Mouse (Mus musculus) kidney, embryonic 14.5 days (tissue): ENCODE results near the gene Usp18. TPM values are rescaled to one million over a fixed set of nuclear protein-coding genes. Genes with fewer than 3 reads are reported as not detected.

Source experiments
- ATAC-seq: fragments of 200-750 bp; cut with Nextera tagmentation; 2 replicates; pipeline ENCODE4 v1.8.0; 2017; ENCODE audit warnings: moderate number of reproducible peaks, mild to moderate bottlenecking, moderate TSS enrichment, moderate library complexity; ENCODE audit not compliant: low FRiP score, low TSS enrichment
- H3K27ac ChIP-seq: fragments of 300-500 bp; sonication (generic); 2 replicates; pipeline ENCODE4 v1.5.1; 2014; ENCODE audit warnings: low read depth, mild to moderate bottlenecking, low read length, moderate library complexity, mixed read lengths
- H3K27me3 ChIP-seq: fragments of 300-500 bp; sonication (generic); 2 replicates; pipeline ENCODE4 v1.6.1; 2014; ENCODE audit warnings: mild to moderate bottlenecking, low read length; ENCODE audit not compliant: control insufficient read depth, insufficient read depth
- H3K36me3 ChIP-seq: fragments of 300-500 bp; sonication (generic); 2 replicates; pipeline ENCODE4 v1.6.1; 2014; ENCODE audit warnings: low read length, mixed read lengths; ENCODE audit not compliant: control insufficient read depth, insufficient read depth
- H3K4me1 ChIP-seq: fragments of 300-500 bp; sonication (generic); 2 replicates; pipeline ENCODE4 v1.6.1; 2014; ENCODE audit warnings: low read length, mixed read lengths; ENCODE audit not compliant: control insufficient read depth, insufficient read depth
- H3K4me2 ChIP-seq: fragments of 300-500 bp; sonication (generic); replicated peaks from 2 replicates; pipeline ENCODE4 v1.6.1; 2014; ENCODE audit warnings: low read depth, mild to moderate bottlenecking, low read length
- H3K4me3 ChIP-seq: fragments of 300-500 bp; sonication (generic); 2 replicates; pipeline ENCODE4 v1.5.1; 2014; ENCODE audit warnings: mild to moderate bottlenecking, low read length
- H3K9ac ChIP-seq: fragments of 300-500 bp; sonication (generic); 2 replicates; pipeline ENCODE4 v1.6.1; 2014; ENCODE audit warnings: low read depth, mild to moderate bottlenecking, low read length, moderate library complexity
- H3K9me3 ChIP-seq: fragments of 300-500 bp; sonication (generic); 2 replicates; pipeline ENCODE4 v1.6.1; 2016; ENCODE audit warnings: low read length; ENCODE audit not compliant: control insufficient read depth
- WGBS: fragments of 180-500 bp; shearing (Covaris S2); extraction: QIAGEN DNeasy Blood & Tissue Kit; methylation state at CpG from one replicate; pipeline ENCODE4 v1.1.7; 2014; 5-methylcytosine and 5-hydroxymethylcytosine counted together
- polyA plus RNA-seq: library from polyadenylated mRNA; unstranded; fragments of >200 nt; fragmentation: Nextera tagmentation; extraction: Ambion mirVana; gene quantifications from 2 replicates; pipeline ENCODE4 v1.2.1, GENCODE M21; 2014

Usp18 gene
- 1.6 and 1.8 TPM in 2 replicates for polyA plus RNA-seq

DNA sequence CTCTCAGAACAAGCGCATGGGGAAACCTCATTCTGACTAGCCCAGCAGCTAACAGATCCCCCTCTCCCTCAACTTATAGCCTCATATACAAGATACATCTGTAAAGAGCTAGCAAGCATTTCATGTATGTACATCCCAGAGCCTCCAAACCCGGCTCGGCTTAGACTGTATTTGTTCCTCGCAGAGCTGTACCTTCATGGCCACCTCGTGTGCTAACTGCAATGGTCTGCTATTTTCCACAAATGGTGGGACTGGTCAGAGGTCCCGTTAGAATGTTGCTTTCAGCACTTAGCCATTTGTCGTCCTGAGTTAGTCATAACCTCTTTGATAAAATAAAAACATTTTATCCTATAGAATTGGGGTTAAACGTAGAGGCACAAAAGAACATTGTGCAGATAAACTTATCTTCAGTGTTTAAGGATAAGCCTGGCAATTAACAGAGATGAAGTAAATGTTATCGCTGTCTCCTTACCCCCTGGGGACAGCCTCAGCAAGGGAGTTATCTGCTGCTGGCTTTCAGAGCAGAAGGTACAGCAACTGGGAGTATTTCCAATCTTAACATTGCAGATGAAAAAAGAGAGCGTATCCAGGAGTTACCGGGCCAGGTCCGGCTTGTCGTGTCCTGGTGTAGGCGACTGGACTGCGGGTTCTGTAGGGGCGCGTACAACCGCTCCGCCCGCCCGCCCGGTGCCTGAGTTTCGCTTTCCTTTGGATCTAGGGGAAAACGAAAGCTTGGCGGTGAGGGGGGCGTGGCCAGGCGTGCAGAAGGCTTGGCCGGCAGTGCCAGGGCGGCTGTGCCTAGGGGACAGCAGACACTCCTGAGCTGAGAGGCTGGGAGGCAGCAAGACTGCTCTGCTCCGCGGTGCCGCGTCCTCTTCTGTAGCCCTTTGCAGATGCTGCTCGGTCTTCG is at the start of gene Usp18:
Usp18 (plus strand) TSS at position 780 of the 910 bp plus-strand sequence.
- ATAC-seq = peak; percentile 94
- 7% methylated on average over 35 of the region's 35 CpGs for WGBS

DNA sequence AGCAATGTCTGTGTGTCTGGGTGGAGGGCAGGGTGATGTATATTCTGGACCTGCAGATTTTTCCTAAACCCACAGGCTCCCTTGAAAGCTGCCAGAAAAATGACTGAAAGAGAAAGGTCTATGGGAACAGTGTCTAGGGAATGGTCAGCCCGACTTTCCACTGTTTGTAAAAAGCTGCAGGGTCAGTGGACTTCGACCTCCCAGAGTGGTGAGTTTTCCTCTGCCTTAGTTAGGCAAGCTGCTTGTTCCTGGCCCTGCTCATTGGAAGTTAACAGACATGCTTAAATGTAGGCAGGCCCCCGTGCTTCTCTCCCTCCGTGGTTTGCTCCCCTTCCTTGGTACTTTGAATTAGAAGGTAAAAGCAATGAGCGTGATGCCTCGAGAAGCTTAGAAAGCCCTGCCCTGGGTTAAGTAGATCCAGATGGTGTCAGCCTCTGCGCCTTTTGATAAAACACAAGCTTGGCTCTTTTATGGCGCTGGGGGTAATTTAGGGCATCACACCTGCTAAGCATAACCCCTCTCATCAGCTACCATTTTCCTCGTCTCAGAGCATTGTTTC is 47.8 kb upstream of the Usp18 start:
- H3K4me1 ChIP-seq = no peaks in the 10 kb centered on the region
- no peak overlapping the region for H3K4me3 ChIP-seq
- H3K27me3 ChIP-seq = no peaks in the 10 kb centered on the region
- no peak overlapping the region for H3K9ac ChIP-seq
- 0 out of 2 replicates have a peak, but pooled peaks cover 2% of the 10 kb centered on the region for H3K36me3 ChIP-seq
- H3K27ac ChIP-seq = no peak overlapping the region
- no peak for ATAC-seq
- WGBS = 34% methylated on average over 9 of the region's 9 CpGs
- H3K9me3 ChIP-seq = no peaks in the 10 kb centered on the region
- H3K4me2 ChIP-seq = no peak overlapping the region

More for the DNA sequence above, at the start of gene Usp18:
- no peaks in the 10 kb centered on the region for H3K36me3 ChIP-seq
- H3K9ac ChIP-seq = peak within 1 kb of the TSS; percentile 52
- peak within 1 kb of the TSS; percentile 57 for H3K4me3 ChIP-seq
- peaks cover 15% of the 10 kb centered on the region; the same call in 1 of the 2 replicates for H3K27me3 ChIP-seq
- H3K9me3 ChIP-seq = no peaks in the 10 kb centered on the region
- H3K4me1 ChIP-seq = 0 out of 2 replicates have a peak, but pooled peaks cover 3% of the 10 kb centered on the region
- no peak within 1 kb of the TSS for H3K27ac ChIP-seq
- H3K4me2 ChIP-seq = peak within 1 kb of the TSS; percentile 67

DNA sequence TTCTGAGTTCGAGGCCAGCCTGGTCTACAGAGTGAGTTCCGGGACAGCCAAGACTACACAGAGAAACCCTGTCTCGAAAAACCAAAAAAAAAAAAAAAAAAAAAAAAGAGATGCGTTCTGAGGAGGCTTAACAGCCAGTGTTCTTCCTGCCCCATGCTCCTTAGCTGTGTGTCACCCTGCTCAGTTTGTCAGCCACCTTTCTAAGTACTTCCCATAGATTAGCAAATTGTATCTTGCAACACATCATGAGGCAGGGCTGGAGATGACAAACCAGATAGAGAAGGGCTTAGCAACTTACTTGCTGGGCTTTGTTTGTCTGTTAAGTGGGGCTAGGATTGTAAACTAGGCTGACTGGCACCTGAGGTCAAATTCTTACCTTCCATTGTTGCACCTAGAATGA is 45.2 kb upstream of the Usp18 start:
- Histone ChIP-seq H3K36me3 (no peaks in the 10 kb centered on the region; the same call in 1 of the 2 replicates), H3K4me2 (no peak overlapping the region), H3K4me1 (no peaks in the 10 kb centered on the region), H3K27ac (no peak overlapping the region), H3K9ac (no peak overlapping the region), H3K4me3 (no peak overlapping the region), H3K27me3 (no peaks in the 10 kb centered on the region), H3K9me3 (no peaks in the 10 kb centered on the region)
- no peak for ATAC-seq
- 88% methylated on average over 3 of the region's 4 CpGs for WGBS

DNA sequence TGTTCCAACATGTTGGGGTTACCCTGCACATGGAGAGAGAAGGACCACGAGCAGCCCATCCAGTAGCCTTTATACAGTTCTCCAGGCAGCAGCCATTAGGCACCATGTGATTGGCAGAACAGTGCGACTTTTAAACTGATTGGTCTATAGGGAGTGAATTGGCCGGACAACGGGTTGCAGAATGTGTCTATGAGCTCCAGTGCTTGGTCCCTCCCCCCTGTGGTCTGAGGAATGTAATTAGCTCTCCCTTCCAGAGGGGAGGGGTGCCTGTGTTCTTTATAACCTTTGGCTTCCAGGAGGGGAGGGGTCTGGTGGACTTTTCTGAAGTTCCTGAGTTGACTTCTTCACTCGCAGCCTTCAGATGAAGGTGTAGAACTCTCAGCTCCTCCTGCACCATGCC is 43.7 kb upstream of the Usp18 start:
- Histone ChIP-seq H3K4me3 (no peak overlapping the region), H3K27ac (no peak overlapping the region)
- WGBS = 56% methylated on average over 5 of the region's 5 CpGs

DNA sequence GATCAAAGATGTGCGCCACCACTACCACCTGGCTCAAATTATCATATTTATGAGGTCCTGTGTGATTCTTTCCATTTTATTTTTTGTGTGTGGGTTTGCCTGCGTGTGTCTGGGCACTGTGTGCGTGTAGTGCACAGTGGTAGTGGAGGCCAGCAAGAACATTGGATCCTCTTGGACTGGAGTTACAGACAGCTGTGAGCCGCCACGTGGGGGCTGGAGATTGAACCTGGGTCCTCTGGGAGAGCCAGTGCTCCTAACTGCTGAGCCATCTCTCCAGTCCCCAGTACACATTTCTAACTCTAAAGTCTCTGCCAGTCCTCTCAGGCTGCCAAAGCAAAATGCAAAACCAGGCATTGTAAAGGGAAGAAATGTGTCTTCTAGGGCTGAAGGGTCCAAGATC is 39.2 kb upstream of the Usp18 start:
- H3K4me1 ChIP-seq = peaks cover 8% of the 10 kb centered on the region; the same call in 1 of the 2 replicates
- no peak overlapping the region for H3K27ac ChIP-seq
- H3K4me2 ChIP-seq = no peak overlapping the region
- WGBS = 85% methylated on average over 5 of the region's 5 CpGs
- H3K9ac ChIP-seq = no peak overlapping the region
- no peaks in the 10 kb centered on the region for H3K9me3 ChIP-seq
- H3K36me3 ChIP-seq = no peaks in the 10 kb centered on the region; the same call in 1 of the 2 replicates
- no peak overlapping the region for H3K4me3 ChIP-seq
- H3K27me3 ChIP-seq = peaks cover 15% of the 10 kb centered on the region
- ATAC-seq = no peak

More for the DNA sequence above, 43.7 kb upstream of the Usp18 start:
- no peaks in the 10 kb centered on the region for H3K9me3 ChIP-seq
- H3K4me2 ChIP-seq = no peak overlapping the region
- no peaks in the 10 kb centered on the region for H3K27me3 ChIP-seq
- H3K36me3 ChIP-seq = no peaks in the 10 kb centered on the region; the same call in 1 of the 2 replicates
- no peak for ATAC-seq
- no peaks in the 10 kb centered on the region for H3K4me1 ChIP-seq
- no peak overlapping the region for H3K9ac ChIP-seq

DNA sequence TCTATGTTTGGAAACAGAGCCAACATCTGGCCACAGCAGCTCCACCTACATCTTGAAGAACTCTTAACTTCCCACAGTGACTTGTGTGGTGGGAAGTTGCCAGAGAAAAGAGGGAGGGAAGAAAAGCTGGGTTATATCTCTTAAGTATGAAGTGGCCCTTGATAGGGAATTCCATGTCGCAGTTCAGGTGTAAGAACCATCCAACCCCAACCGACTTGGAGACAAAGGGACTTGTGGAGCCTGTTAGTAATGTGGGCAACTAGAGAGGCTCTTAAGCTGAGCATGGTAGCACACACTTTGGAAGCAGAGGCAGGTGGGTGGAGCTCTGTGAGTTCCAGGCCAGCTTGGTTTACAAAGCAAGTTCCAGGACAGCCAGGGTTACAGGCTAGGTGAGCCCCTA is 36.1 kb upstream of the Usp18 start:
- Histone ChIP-seq H3K4me1 (peaks cover 14% of the 10 kb centered on the region; the same call in 1 of the 2 replicates), H3K9ac (no peak overlapping the region), H3K4me2 (no peak overlapping the region), H3K9me3 (no peaks in the 10 kb centered on the region), H3K27ac (no peak overlapping the region), H3K36me3 (no peaks in the 10 kb centered on the region; the same call in 1 of the 2 replicates), H3K27me3 (peaks cover 17% of the 10 kb centered on the region), H3K4me3 (no peak overlapping the region)
- ATAC-seq = no peak
- 87% methylated on average over 2 of the region's 2 CpGs for WGBS

DNA sequence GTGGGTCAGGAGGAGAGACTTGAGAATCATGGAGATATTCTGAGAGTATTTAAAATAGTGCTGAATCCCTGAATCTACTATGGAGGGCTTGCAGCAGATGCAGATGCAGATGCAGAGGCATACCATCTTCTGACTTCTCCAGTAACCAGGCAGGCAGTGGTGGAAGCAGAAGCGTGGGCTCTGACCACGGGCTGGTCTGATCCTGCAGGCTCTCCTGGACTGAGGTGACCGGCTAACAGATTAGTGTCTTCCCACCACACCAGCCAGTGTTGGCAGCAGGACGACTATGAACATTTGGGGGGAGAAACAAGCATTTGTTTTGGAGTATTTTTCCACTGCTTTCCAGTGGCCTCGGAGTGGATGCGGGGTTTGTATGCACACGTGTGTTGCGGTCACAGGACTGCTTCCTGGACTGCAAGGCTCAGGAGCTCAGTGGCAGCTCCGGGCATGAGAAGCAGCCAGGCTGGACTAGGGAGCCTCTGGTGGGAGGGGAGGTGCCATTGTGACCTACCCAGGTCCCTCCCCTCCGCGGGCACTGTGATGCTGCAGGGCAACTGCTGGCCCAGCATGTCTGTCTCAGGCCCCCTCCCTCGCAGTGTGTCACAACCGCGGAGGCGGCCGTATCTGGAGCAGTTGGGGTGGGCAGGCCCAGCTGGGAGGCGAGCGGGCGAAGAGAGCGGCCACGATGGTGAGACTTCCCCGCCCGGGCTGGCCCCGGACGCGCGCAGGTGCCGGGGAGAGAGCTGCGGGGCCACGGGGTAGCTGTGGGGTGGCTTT is 35.4 kb upstream of the Usp18 start, which contains the start of gene Tuba8:
Tuba8 (plus strand) TSS at position 548 of the 777 bp plus-strand sequence.
- 4% methylated on average over 30 of the region's 30 CpGs for WGBS
- Histone ChIP-seq H3K36me3 (no peaks in the 10 kb centered on the region), H3K4me2 (peak within 1 kb of the TSS; percentile 72), H3K27me3 (peaks cover 17% of the 10 kb centered on the region), H3K9ac (peak within 1 kb of the TSS; percentile 32; the same call in 1 of the 2 replicates), H3K4me3 (peak within 1 kb of the TSS; percentile 41), H3K9me3 (no peaks in the 10 kb centered on the region), H3K4me1 (peaks cover 14% of the 10 kb centered on the region; the same call in 1 of the 2 replicates), H3K27ac (no peak within 1 kb of the TSS)
- peak; percentile 83 for ATAC-seq

DNA sequence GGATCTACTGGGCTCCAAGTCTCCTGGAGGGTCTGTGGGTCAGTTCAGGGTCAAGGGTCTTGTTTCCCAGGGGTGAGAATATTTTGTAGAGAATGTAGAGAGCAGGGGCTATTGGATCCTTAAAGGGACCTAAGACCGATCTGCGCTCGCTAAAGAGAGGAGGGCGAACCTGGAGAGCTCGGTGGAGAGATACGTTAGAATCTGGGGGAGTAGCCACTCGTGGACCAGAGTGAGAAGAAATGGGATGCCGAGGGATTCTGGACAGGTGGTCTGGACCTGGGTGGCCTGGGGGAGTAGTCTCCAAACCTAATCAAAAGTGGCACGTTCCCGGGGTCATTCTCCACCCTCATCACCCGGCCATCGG is 34.8 kb upstream of the Usp18 start:
- no peak overlapping the region for H3K27ac ChIP-seq
- H3K4me2 ChIP-seq = peak overlapping the region; percentile 72
- ATAC-seq = no peak; the same call in 1 of the 2 replicates
- under 1% methylated on average over 12 of the region's 12 CpGs for WGBS
- H3K9me3 ChIP-seq = no peaks in the 10 kb centered on the region
- peak overlapping the region; percentile 41 for H3K4me3 ChIP-seq
- no peaks in the 10 kb centered on the region for H3K36me3 ChIP-seq
- H3K27me3 ChIP-seq = peaks cover 17% of the 10 kb centered on the region
- H3K9ac ChIP-seq = peak overlapping the region; percentile 32; the same call in 1 of the 2 replicates
- peaks cover 14% of the 10 kb centered on the region; the same call in 1 of the 2 replicates for H3K4me1 ChIP-seq
